Mouse (Mus musculus) CD4-positive, CD25-positive, alpha-beta regulatory T cell, adult 2 months (primary cell): Measurements from ENCODE around the gene Ccnc.

Experiments
- DNase-seq: peaks from one replicate; pipeline ENCODE4 v3.0.0-alpha.2; 2012; ENCODE audit warnings: low read depth, low spot score

Gene Ccnc

GRCm38 (mm10) chr4:21801620-21802019, 74.1 kb downstream of the Ccnc start:
- no peak for DNase-seq

DNA sequence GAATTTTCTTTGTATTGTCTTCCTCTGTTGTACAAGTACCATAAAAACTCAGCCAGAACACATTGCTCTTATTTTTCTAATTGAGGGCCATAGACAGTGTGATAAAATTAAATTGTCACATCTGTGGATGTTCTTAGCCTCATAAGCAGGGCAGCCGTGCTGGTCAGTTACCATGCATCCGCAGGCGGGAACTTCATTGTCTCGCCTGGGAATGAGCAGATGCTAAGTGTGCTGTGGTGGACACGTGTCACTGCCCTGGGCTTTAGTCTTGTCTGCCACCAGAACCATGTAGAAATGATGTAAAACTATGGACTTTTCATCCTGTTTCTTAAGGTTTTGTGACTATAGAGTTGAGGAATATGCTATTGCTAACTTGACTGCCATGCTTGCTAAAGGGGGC, 79.7 kb downstream of the Ccnc start:
- no peak for DNase-seq
